Mouse (Mus musculus): ENCODE data around the gene Ubqln4. TPM values are rescaled to one million over a fixed set of nuclear protein-coding genes. Genes with fewer than 3 reads are reported as not detected.
A peak's percentile ranks its signal among the peaks of the same experiment; 100 is the strongest.

Gene Ubqln4
- polyA plus RNA-seq, 1 experiment from 2014 or later = 143 TPM

GRCm38 (mm10) chr3:88521803-88522331 lies 31.7 kb upstream of the Ubqln4 start:
- H3K27me3 ChIP-seq = no peaks in the 10 kb centered on the region
- in situ Hi-C loops (cut with MboI; ENCODE audit: low pct_unique_long_range_greater_than_20kb) = loop anchor here (5.0 kb wide), 2 partner anchors 35 to 115 kb away; no protein-coding TSS in a partner anchor
- DNase-seq (ENCODE audit: low read depth, low spot score) (no peak), ATAC-seq (peak; percentile 19)
- CTCF ChIA-PET = interaction anchor here (0.8 to 23.7 kb wide), 13 partner anchors 9 to 115 kb away, joined by 3 to 484 read pairs (median 9); partner anchors contain the start of genes Lmna and Pmf1
- TF ChIP-seq CTCF (IDR thresholded peaks at IDR 0.05) = no peak
- POLR2A ChIA-PET = interaction anchor here (0.8 to 3.4 kb wide), 5 partner anchors 12 to 113 kb away, joined by 3 to 29 read pairs (median 12); no protein-coding TSS in a partner anchor

GRCm38 (mm10) chr3:88523027-88523426 lies 30.5 kb upstream of the Ubqln4 start:
- CTCF ChIA-PET = interaction anchor here (0.9 to 23.7 kb wide), 7 partner anchors 8 to 116 kb away, joined by 3 to 484 read pairs (median 13); partner anchors contain the start of gene Lmna
- no peaks in the 10 kb centered on the region for H3K27me3 ChIP-seq
- ATAC-seq (no peak), DNase-seq (ENCODE audit: low read depth, low spot score) (no peak)
- in situ Hi-C loops (cut with MboI; ENCODE audit: low pct_unique_long_range_greater_than_20kb) = loop anchor here (5.0 kb wide), 2 partner anchors 36 to 116 kb away; no protein-coding TSS in a partner anchor
- POLR2A ChIA-PET = interaction anchor here (1.0 to 3.4 kb wide), 3 partner anchors 13 to 39 kb away, joined by 3 to 19 read pairs (median 13); no protein-coding TSS in a partner anchor
- no peak for TF ChIP-seq CTCF (IDR thresholded peaks at IDR 0.05)

- TF ChIP-seq CTCF (IDR thresholded peaks at IDR 0.05) = no peak
- ChIA-PET CTCF (interaction anchor here (1.0 to 23.7 kb wide), 4 partner anchors 9 to 118 kb away, joined by 4 to 484 read pairs (median 5); no protein-coding TSS in a partner anchor), POLR2A (interaction anchor here (1.2 to 3.4 kb wide), 4 partner anchors 22 to 117 kb away, joined by 3 to 13 read pairs (median 10); no protein-coding TSS in a partner anchor)
- in situ Hi-C loops (cut with MboI; ENCODE audit: low pct_unique_long_range_greater_than_20kb) = no loop called here
- ATAC-seq (no peak), DNase-seq (ENCODE audit: low read depth, low spot score) (no peak)
- no peaks in the 10 kb centered on the region for H3K27me3 ChIP-seq
Measured at GRCm38 (mm10) chr3:88525021-88525420, 28.5 kb upstream of the Ubqln4 start.

- peak; percentile 81 for DNase-seq (ENCODE audit: low read depth, low spot score)
- in situ Hi-C loops (cut with MboI; ENCODE audit: low pct_unique_long_range_greater_than_20kb) = no loop called here
- H3K27me3 ChIP-seq = no peaks in the 10 kb centered on the region
- POLR2A ChIA-PET = interaction anchor here (0.7 to 3.4 kb wide), 6 partner anchors 23 to 118 kb away, joined by 3 to 13 read pairs (median 6); no protein-coding TSS in a partner anchor
- CTCF ChIA-PET = interaction anchor here (0.6 to 23.7 kb wide), 7 partner anchors 10 to 120 kb away, joined by 3 to 484 read pairs (median 5); no protein-coding TSS in a partner anchor
- peak; percentile 60 for ATAC-seq
- TF ChIP-seq CTCF (IDR thresholded peaks at IDR 0.05) = no peak
Measured at GRCm38 (mm10) chr3:88526157-88527131, 27.1 kb upstream of the Ubqln4 start.

GRCm38 (mm10) chr3:88527565-88527964 lies 26.0 kb upstream of the Ubqln4 start:
- no peaks in the 10 kb centered on the region for H3K27me3 ChIP-seq
- POLR2A ChIA-PET = interaction anchor here (0.7 to 0.9 kb wide), 3 partner anchors 24 to 149 kb away, joined by 3 read pairs; no protein-coding TSS in a partner anchor
- ATAC-seq (no peak), DNase-seq (ENCODE audit: low read depth, low spot score) (no peak)
- CTCF ChIA-PET = interaction anchor here (0.9 to 23.7 kb wide), 3 partner anchors 43 to 121 kb away, joined by 3 to 484 read pairs (median 5); no protein-coding TSS in a partner anchor
- in situ Hi-C loops (cut with MboI; ENCODE audit: low pct_unique_long_range_greater_than_20kb) = no loop called here
- TF ChIP-seq CTCF (IDR thresholded peaks at IDR 0.05) = no peak

- ChIA-PET POLR2A (no interaction called here), CTCF (interaction anchor here (23.7 kb wide), 1 partner anchor 44 kb away, joined by 484 read pairs; no protein-coding TSS in a partner anchor)
- H3K27me3 ChIP-seq = no peaks in the 10 kb centered on the region
- TF ChIP-seq CTCF (IDR thresholded peaks at IDR 0.05) = no peak
- in situ Hi-C loops (cut with MboI; ENCODE audit: low pct_unique_long_range_greater_than_20kb) = no loop called here
- no peak for ATAC-seq
- DNase-seq (ENCODE audit: low read depth, low spot score) = no peak
Measured at GRCm38 (mm10) chr3:88528646-88529045, 24.9 kb upstream of the Ubqln4 start.

- TF ChIP-seq CTCF (IDR thresholded peaks at IDR 0.05) = no peak
- DNase-seq (ENCODE audit: low read depth, low spot score) = no peak
- ATAC-seq = no peak
- no peaks in the 10 kb centered on the region for H3K27me3 ChIP-seq
- ChIA-PET CTCF (interaction anchor here (0.9 to 23.7 kb wide), 6 partner anchors 13 to 74 kb away, joined by 3 to 484 read pairs (median 4); no protein-coding TSS in a partner anchor), POLR2A (interaction anchor here (1.0 to 2.2 kb wide), 4 partner anchors 27 to 193 kb away, joined by 5 to 9 read pairs (median 6); partner anchors contain the start of genes Smg5 and Tmem79)
- in situ Hi-C loops (cut with MboI; ENCODE audit: low pct_unique_long_range_greater_than_20kb) = no loop called here
Measured at GRCm38 (mm10) chr3:88529204-88530000, 24.2 kb upstream of the Ubqln4 start.

- ChIA-PET POLR2A (interaction anchor here (1.0 to 2.3 kb wide), 9 partner anchors 10 to 194 kb away, joined by 3 to 9 read pairs (median 5); partner anchors contain the start of genes Smg5, Tmem79 and Ubqln4), CTCF (interaction anchor here (0.9 to 23.7 kb wide), 9 partner anchors 9 to 123 kb away, joined by 3 to 484 read pairs (median 4); no protein-coding TSS in a partner anchor)
- no peaks in the 10 kb centered on the region for H3K27me3 ChIP-seq
- ATAC-seq (no peak), DNase-seq (ENCODE audit: low read depth, low spot score) (no peak)
- no peak for TF ChIP-seq CTCF (IDR thresholded peaks at IDR 0.05)
- in situ Hi-C loops (cut with MboI; ENCODE audit: low pct_unique_long_range_greater_than_20kb) = no loop called here
Measured at GRCm38 (mm10) chr3:88530082-88530864, 23.3 kb upstream of the Ubqln4 start.
